Mouse (Mus musculus): Measurements from ENCODE around the gene Caln1. TPM values are rescaled to one million over a fixed set of nuclear protein-coding genes. Genes with fewer than 3 reads are reported as not detected.

Gene Caln1
- total RNA-seq, 2 experiments from 2014 or later, result 35.2 to 55.2 TPM

DNA sequence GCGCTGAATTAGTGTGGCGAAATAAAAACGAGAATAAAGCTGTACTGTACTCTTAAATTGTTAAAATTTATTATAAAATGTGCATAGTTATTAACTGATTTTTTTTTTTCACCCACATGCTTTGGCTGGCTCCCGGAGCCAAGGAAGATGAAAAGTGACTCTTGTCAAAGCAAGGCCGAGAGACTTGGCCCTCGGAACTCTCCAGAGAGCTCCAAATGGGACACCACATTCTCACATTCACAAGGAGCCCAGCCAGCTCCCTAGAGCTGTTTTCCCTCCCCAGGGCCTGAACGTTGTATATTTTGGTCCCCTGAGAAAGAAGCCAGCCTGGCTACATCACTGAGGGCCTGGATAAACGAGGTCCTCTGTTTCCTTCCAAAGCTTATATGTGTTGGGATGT is 25.1 kb downstream of the Caln1 start:
- DNase-seq, result peak; percentile 51 to 55

DNA sequence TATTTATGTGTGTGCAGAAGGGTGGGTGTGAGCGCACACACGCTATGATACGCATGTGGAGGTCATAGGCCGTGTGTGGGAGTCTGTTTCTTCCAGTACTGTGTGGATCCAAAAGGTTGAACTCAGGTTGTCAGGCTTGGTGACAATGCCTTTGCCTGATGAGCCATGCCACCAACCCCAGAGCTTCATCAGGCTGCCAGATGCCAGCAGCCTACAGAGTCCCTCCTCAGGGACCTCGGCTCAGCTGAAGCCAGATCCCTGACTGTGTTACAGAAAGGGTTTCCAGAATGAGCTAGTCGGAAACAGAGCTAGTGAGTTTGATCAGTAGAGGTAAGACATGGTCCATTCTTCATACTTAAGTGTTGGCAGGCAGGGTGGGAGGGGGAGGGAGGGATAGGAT is 25.9 kb downstream of the Caln1 start:
- no peak for DNase-seq

DNA sequence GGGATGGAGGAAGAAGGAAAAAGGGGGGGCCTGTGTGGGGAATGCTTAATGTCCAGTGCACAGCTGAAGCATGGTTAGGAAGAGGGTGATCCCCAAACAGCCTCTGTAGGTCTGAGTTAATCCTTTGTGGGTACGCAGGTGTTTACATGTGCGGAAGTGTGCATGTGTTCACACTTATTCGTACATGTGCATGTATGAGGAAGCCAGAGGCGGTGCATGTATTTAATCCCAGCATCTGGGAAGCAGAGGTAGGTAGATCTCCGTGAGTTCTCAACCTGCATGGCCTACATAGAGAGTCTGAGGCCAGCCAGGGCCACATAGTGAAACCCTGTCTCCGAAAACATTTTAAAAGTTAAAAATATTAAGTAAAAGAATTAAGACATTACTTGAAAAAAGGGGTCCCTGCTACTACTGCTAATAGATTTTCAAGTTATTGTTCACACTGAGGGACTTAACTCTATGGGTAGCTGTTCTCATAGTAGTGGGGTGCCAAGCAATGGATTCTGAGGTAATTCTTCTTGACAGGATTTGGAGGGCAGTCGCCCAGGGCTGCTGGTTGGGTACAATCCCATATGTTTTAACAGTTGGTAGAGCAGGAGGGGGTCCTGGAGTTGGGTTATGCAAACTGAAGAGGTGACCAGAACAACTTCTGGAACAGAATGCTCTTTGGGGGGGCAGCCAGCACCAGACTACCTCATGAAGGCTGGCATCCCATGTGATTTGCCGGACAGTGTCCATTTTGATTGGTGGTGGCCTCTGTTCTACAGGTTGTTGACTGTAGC is 31.1 kb downstream of the Caln1 start:
- no peak for DNase-seq

DNA sequence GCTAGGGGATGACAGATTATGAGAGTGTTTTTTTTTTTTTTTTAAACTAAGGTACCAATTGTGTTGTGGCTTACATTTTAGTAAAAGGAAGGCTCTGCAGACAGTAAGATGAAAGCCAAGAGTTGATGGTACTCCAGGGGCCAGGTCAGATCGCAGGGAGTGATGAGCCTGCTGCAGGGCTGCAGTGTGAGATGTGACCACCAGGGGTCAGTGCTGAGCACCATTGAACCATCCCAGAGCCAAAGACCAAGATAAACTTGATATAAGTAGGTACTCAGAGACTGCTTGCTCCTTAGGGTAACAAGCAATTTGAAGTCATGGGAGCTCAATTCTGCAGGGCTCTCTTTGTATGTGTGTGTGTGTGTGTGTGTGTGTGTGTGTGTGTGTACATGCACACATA is 35.9 kb downstream of the Caln1 start:
- DNase-seq, result peak; percentile 73 to 74

DNA sequence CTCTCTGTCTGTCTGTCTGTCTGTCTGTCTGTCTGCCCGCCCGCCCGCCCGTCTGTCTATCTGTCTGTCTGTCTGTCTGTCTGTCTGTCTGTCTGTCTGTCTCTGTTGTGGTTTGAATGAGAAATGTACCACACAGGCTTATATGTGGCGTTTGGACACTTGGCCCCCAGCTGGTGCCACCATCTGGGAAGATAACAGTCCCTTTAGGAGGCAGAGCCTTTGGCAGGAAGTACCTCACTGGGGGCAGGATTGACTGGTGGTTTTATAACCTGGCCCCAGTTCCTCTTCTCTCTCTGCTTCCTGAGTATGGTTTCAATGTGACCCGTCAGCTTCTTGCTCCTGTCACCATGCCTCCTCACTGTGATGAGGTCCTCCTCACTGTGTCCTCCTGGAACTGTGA is 40.5 kb downstream of the Caln1 start:
- no peak for DNase-seq

DNA sequence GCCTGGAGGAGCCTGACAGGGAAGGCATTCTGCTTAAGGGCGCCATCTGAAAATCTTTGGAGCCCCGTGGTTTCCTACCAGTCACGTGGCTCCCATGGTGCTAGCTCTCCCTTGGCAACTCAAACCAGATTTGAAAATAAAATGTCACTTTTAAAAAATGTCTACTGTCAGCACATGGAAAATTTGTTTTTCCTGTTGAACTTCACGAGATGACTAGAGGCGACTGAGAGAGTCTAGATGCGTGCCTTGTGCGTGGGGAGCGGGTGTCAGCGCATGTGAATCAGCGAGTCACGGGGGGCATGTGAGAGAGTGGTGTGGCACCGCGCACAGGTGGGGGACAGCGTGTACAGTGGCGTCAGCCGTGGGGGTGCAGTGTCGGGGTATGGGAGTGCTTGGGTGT is 42.3 kb downstream of the Caln1 start:
- no peak for DNase-seq

DNA sequence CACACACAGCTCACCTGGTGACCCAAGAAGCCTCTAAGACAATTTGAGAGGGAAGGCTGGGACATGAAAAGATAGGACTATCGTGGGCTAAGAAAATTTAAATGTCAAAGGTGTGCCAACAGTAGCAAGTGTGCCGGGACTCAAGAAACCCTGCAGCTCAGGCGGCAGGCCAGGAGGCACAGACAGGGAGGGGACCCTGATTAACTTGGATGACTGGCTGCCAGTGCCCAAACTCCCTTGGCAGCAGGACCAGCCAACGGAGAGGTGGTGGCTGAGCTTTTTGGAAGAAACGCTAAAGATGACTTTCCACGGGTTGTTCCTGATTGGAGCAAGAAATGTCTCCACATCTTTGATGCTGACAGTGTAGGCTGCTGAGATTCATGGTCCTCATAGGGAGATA is 78.2 kb downstream of the Caln1 start:
- peak in 1 of 2 experiments; percentile 14 for DNase-seq

DNA sequence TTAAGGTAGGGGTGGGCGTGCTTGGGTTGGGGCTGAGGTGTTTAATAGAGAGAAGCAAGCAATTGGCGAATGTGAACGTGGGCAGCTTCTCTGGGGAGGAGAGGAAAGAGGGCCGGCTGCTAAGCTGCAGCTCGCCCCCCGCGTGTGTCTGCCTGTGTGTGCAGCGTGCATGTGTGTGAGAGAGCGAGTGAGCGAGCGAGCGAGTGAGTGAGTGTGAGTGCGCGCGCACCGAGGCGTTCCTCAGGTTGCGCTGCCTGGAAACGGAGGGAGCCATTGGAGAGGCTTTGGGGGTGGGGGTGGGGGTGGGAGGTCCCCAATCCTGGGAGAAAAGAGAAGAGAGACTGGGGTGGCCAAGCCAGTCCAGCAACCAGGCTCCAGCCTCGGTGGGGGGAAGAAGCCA is 79.2 kb downstream of the Caln1 start:
- peak; percentile 16 to 40 for DNase-seq

DNA sequence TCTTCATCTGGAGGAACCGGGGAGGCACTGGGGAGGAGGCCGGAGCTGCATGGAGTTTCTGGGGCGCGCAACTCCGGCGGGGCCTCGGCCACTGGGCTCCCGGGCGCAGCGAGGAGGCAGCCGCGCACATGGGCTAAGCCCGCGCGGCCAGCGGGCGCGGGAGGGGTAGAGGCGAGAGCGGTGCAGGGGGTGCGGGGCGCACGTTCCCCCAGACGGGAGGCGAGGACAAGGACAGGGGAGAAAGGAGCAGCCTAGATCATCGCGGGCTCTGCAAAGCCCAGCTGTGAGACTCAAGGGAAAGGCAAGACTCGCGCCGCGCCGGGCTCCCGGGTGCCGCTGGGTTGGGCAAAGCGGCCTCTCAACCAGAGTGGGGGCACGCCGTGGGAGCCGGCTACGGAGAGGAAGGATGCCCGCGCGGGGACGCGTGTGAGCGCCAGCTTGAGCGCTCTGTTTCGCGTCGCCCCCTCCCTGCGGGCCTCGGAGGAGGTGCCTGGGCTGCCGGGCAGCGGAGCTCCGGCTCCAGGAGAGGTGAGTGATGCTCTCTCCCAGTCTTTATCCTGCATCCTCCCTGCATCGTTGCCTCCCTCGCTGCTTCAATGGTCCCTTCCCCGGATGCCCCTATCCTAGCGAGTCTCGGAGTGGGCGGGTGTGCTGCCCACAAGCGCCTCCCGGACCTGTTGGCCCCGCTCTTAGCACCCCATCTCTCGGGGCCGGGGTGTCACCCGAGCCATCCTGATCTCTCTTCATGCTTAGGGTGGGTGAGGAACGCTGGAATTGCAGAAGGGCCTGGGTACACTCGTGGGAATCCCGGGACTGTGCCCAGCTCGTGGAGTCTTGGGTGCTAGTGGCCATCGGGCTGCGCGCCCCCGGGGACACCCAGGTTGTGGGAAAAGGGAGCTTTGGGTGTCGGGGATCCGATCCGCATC is 79.9 kb downstream of the Caln1 start:
- DNase-seq, result peak; percentile 56 to 67

DNA sequence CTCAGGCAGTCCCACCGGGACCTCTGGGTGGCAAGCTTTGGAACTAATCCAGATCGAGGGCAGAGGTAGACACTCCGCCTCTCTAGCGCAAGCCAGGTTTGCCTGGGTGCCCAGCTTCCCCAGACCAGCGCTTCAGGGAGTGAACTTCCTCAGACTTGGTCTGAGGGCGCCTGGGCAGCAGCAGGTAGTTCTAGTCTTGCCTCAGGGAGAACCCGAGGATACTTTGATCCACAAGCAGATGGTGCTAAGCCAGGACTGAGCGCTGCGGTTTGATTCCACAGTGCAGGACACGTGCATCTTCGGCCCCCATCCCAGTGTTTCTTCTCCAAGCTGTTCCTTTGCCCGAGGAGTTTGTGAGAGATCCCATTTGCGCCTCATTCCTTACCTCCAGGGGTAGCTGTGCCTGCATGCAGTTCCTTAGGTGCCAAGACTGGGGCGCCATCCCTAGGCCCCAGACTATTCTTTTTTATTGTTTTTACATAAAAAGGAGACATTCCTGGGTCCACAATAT is 80.8 kb downstream of the Caln1 start:
- no peak for DNase-seq

DNA sequence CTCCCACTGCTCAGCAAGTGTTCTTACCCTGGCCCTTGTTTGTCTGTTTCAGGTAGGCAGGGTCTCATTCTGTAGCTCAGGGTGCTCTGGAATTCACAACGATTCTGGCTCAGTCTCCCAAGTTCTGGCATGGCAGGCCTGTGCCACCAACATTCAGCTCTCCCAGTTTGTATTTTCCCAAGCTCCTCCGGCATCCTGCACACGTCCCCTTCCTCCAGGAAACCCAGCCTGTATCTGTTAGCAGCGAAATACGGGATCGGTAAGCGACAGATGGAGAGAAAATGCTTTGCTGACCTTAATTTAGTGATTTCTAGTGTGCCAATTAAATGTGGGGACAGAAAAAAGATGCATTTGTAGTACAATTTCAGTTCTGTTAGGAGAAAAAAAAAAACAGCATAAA is 88.8 kb downstream of the Caln1 start:
- no peak for DNase-seq

DNA sequence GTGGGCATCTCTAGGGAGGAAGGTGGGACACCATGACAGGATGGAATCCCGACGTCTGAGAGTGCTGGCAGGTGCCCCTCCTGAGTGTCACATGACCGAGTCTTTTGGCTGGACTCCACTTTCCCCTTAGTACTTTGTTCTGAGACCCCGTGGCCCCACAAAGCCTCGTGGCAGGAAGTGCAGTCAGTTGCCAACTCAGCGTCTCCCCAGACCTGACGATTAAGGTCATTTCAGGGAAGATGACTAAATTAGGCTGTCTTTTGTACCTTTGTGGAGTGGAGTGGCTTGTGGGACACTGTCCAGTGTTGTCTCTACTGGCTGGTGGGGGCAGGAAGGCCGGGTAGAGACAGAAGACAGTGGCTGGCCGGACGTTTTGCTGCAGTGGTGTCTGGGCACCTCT is 103.0 kb downstream of the Caln1 start:
- DNase-seq, result peak; percentile 17 to 20

DNA sequence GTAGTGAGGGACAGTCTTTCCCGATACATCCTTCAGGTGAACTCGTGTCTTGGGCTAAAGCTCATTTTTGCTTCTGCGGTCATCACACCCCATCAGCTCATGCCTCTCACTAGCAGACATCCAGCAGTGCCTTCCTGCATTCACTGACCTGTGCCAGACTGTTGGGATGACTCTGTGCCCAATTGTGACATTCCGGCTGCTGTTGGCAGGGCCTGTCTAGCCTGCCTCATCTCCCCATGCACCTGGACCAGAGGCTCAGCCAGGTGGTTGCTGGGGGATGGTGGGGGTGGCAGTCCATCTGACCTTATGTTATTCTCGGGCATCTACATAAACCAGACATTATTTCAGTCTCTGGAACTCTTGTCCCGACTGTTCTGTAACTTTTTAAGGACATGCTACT is 105.6 kb downstream of the Caln1 start:
- DNase-seq, result no peak

DNA sequence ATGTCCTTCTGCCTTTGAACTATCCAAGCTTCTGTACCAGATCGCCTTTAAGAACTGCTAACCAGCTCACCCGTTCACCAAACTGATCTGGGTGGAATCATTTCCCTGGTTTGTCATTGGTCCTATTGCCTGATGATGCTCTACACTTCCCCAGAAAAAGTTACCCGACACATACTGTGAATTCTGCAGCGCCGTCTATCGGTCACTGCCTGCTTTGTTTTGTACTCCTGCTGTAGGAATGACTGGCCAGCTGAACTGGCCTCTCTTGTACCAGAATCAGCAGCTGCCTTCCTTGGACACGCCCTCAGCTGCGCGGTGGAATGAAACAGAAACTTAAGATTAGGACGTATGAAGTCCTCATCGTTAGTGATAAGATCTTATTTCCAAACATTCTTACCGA is 107.5 kb downstream of the Caln1 start:
- peak; percentile 45 to 58 for DNase-seq

DNA sequence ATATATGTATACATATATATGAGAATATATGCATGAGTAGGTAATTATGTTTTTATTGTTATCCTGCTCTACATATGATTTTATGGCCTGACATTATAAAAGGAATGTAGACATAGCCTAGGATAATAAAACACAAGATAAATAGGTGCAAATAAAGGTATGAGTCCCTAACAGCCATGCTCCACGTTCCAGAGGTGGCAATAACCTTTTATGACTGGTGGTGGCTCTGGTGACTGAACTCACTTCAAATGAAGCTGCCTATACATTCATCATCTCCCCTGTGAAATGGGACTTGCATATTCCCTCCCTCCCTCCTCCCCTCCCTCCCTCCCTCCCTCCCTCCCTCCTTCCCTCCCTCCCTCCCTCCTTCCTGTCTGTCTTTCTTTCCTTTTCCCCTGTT is 111.0 kb downstream of the Caln1 start:
- no peak for DNase-seq

DNA sequence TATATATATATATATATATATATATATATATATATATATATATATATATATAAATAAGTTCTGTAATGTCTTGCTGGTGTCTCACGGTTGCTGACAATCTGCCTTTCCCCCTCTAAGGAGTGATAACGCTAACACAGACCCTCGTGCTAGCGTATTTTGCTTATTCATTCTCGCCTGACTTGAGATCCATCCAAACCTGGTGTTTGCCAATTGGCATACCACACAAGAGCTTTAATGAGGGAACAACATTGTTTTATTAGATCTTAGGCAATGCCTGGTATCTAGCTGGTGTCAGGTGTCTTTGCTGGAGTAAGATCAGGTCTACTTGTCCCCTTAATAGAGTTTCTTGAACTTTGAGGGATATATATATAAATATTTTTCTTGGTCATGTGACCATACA is 122.2 kb downstream of the Caln1 start:
- no peak for DNase-seq

DNA sequence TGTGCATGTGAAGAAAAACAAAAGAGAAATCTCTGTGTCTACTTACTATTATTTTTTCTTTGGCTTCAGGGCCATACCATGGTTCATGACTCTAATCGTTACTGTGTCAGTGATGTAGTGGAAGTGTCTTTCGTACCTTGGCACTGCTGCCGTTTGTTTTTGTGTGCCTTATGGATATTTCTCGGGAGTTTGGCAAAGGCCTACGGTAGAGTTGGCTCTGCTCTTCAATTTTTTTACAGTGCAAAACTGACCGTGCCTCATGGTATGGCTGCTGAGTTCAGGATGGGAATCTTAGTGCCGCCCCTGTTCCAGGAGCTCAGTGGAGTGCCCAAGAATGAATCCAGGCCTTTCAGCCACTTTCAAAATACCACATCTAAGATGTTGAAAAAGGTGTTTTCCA is 123.0 kb downstream of the Caln1 start:
- no peak for DNase-seq

DNA sequence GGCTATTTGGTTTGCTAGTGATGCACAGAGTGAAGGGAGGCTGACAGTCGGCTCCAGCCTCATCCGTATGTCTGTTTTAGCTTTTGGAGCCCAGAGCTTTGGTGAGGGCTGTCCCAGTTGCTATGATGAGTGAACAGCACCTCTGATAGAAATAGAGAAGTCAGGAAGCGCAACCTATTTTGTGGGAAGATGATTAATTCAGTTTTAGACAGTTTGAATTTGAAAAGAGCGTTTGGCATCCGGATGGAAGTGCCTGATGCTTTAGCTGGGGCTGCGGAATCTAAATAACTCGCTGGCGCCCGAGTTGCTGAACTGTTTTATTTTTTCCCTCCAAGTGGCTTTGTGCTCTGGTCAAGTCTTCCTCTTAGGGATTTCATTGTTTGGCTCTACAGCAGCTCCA is 133.3 kb downstream of the Caln1 start:
- no peak for DNase-seq

DNA sequence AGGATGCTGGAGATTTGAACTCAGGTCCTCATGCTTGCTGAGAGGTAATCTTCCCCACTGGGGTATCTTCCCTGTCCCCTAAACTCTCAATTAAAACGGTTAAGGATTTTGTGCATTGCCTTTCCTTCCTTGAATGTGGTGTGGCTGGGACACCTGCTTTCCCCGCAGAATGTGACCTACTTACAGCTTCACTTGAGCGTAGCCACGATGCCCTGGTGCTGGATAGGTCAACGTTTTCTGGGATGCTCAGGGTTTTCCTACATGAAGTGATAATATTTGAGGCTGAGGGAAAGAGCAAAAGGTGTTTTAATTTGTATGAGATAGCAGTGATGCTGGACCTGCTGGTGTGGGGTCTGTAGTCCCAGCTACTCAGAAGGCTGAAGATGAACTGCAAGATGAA is 135.6 kb downstream of the Caln1 start:
- DNase-seq, result no peak

DNA sequence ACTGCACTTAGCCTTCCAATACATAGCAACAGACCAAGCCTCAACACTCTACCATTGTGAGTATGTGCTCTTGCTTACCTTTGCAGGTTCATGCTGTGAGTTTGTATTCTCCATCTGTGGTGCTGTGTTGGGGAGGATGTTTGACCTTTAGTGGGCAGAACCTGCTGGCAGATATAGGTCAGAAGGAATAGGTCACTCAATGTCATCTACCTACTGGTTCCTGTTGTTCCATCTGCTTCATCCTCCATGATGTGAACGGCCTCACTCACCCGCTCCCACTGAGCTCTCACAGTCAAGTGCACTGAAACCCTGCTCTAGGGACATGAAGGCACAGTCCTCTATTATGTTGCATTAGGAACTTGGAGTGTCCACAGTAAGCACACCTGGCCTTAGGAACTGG is 141.3 kb downstream of the Caln1 start:
- DNase-seq, result no peak

DNA sequence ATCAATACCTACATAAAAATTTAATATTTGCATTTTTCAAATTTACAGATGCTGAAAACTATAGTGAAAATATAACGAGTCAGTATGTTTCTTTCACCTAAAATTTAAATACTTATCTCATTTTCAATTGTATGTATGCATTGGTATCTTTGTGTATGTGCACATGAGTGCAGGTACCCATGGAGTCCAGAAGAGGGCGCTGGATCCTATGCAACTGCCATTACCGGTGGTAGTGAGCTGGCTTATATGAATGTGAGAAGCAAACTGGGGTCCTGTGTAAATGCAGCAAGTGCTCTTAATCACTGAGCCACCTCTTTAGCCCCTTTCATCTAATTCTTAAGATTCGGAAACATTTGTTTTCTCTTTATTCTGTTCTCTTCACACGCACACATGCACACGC is 146.1 kb downstream of the Caln1 start:
- DNase-seq, result no peak

DNA sequence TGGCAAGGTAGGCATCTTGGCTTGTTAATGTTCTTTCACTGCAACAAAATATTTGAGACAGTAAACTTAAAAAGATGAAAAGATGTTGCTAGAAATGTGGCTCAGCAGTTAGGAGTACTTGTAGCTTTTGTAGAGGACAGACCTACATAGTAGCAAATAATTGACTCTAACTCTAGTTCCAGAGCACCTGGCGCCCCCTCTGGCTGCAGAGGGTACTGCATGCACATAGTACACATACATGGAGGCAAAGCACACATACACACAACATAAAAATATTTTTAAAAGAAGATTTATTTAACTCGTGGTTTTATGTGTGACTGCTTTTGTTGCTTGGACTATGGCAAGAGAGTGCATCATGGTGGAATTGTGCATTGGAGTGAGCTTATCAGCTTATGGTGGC is 151.3 kb downstream of the Caln1 start:
- DNase-seq, result no peak

DNA sequence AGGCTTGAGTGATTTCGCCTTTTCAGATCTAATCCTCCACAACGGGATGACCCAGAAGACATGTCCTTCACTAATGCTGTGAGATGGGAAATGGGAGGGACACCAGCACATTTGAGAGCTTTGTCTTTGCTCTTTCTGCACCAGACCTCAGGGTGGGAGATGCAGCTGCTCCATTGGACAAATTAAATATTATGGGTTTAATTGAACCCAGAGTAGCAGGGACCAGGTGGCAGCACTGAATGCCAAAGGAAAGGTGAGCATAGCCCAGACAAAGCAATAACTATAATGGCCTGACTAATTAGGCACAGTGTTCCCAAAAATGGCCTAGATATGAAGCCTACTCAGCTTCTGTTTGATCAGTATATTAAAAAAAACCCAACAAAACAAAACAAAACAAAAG is 158.2 kb downstream of the Caln1 start:
- DNase-seq, result no peak

Data from adrenal gland, postnatal 36 days (tissue).